13 mouse cellular contexts compared by ENCODE assay signal in genomic region chr13:91858835-91859234, GRCm38 (mm10). TPM values are rescaled to one million over a fixed set of nuclear protein-coding genes. Genes with fewer than 3 reads are reported as not detected.
DNase-seq lines count a peak whose midpoint lies in the region; TF ChIP-seq lines count a peak whose summit lies in the region.
"Had no signal": no experiment of that assay in that cellular context is flagged by ENCODE, and none has a peak within 500 bp of the region (broad histone marks: within the 10 kb centered on the region; RNA-seq: fewer than 3 reads in every experiment).

No protein-coding gene starts in this region.

- no peak overlapping the region for H3K27ac ChIP-seq in cortical plate, adult 2 months (ENCODE audit: insufficient read depth, low read length)
- H3K27ac ChIP-seq: neural tube, embryonic 12.5 days had no signal

- peak; percentile 30 for DNase-seq in adrenal gland, postnatal 14 days
- DNase-seq in adrenal gland, postnatal 4 days (ENCODE audit: low spot score in 2 of 2), result no peak
- peak; percentile 3 to 34 for DNase-seq in kidney, postnatal 36 days
- DNase-seq in kidney, postnatal 14 days, result no peak
- peak; percentile 44 to 54 for DNase-seq in CD8-positive naive resting alpha-beta T cell, adult 2 months (ENCODE audit: low read depth in 2 of 2, low spot score in 2 of 2)
- DNase-seq in ovary, adult 18-20 months (ENCODE audit: low spot score), result no peak
- DNase-seq in cerebellum, adult 9-11 months, result no peak
- DNase-seq: cerebellum, adult 2 months; gastrocnemius, postnatal 36 days; kidney, adult 11 months had no signal

- peak; percentile 40 for TF ChIP-seq CTCF in cortical plate, adult 2 months (IDR thresholded peaks at IDR 0.05; ENCODE audit: extremely low read depth, insufficient read depth, low read length)

- no peak overlapping the region for H3K4me3 ChIP-seq in cortical plate, adult 2 months (ENCODE audit: insufficient read depth, low read length)
- H3K4me3 ChIP-seq: neural tube, embryonic 12.5 days had no signal

- TF ChIP-seq POLR2A in cortical plate, adult 2 months (IDR thresholded peaks at IDR 0.05; ENCODE audit: extremely low read depth, insufficient read depth, low read length), result no peak

- H3K4me1 ChIP-seq in cortical plate, adult 2 months (ENCODE audit: control insufficient read depth, insufficient read depth, low read length), result no peaks in the 10 kb centered on the region
- H3K4me1 ChIP-seq: neural tube, embryonic 12.5 days had no signal

RNA-seq across cellular contexts. Expression of gene Ckmt2, which starts 17.9 kb away (rescaled TPM):
- total RNA-seq in adrenal gland, postnatal 14 days (2021), result not detected in 2 replicates
- total RNA-seq in adrenal gland, postnatal 4 days (2021), result 1 to 10 TPM; 6.5 to 7.6 TPM
- polyA plus RNA-seq in cortical plate, adult 2 months (2012; rRNA removed), result not detected in 2 replicates
- polyA plus RNA-seq: C2C12; cerebellum, adult 2 months; neural tube, embryonic 12.5 days had no signal

RNA-seq across cellular contexts. Expression of gene Zcchc9, which starts 51.3 kb away (rescaled TPM):
- total RNA-seq in adrenal gland, postnatal 14 days (2021), result 38.0 and 39.9 TPM in 2 replicates
- total RNA-seq in adrenal gland, postnatal 4 days (2021), result 10 to 100 TPM; 31.1 to 33.0 TPM
- polyA plus RNA-seq in cortical plate, adult 2 months (2012; rRNA removed), result 14.5 and 16.2 TPM in 2 replicates

Comparison
In these comparisons a context has a peak if more than half of its experiments do, and no peak if none do; other contexts are left out.
1. DNase-seq: peak in adrenal gland, postnatal 14 days (single experiment), kidney, postnatal 36 days (2 of 2) and CD8-positive naive resting alpha-beta T cell, adult 2 months (2 of 2); none in adrenal gland, postnatal 4 days (0 of 2), kidney, postnatal 14 days (single experiment), ovary, adult 18-20 months (single experiment) and cerebellum, adult 9-11 months (single experiment).